Mouse (Mus musculus): ENCODE results near the gene Akain1. TPM values are rescaled to one million over a fixed set of nuclear protein-coding genes. Genes with fewer than 3 reads are reported as not detected.

Gene Akain1
- polyA plus RNA-seq, 1 experiment from 2014 or later, result not detected

DNA sequence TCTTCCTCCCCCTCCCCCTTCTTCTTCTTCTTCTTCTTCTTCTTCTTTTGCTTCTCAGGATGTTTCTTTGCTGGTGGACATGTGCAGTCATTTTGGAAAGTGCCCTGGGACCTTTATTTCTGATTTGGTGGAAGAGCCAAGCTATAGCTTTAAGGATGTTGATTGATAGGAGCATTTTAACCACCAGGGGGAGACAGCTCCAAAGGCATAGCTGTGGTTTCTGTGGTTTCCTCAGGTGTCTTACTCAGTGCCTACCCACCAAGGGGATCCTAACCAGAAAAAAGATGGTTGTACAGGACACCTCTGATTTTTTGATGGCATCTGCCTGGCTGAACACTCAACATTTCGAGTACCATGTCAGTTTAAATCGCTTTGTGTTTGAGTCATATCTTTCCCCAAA, 56.4 kb downstream of the Akain1 start:
- no peaks in the 10 kb centered on the region for H3K4me1 ChIP-seq (ENCODE audit: control insufficient read depth, insufficient read depth, low read length)
- H3K36me3 ChIP-seq (ENCODE audit: control insufficient read depth, insufficient read depth, low read length), result no peaks in the 10 kb centered on the region
- no peaks in the 10 kb centered on the region for H3K27me3 ChIP-seq (ENCODE audit: control insufficient read depth, insufficient read depth, low read length)
- 50% methylated on average over 2 of the region's 2 CpGs for WGBS (ENCODE audit: insufficient replicate concordance)
- H3K4me3 ChIP-seq (ENCODE audit: low read depth, low read length), result no peak overlapping the region
- no peak overlapping the region for H3K9ac ChIP-seq (ENCODE audit: low read depth, low read length)
- no peak overlapping the region for H3K27ac ChIP-seq (ENCODE audit: low read depth, low read length)
- no peak for ATAC-seq (replicated peaks; ENCODE audit: insufficient number of reproducible peaks, low FRiP score, low TSS enrichment)
- no peak overlapping the region for H3K4me2 ChIP-seq
- no peaks in the 10 kb centered on the region for H3K9me3 ChIP-seq (replicated peaks; ENCODE audit: control insufficient read depth, low read length)

DNA sequence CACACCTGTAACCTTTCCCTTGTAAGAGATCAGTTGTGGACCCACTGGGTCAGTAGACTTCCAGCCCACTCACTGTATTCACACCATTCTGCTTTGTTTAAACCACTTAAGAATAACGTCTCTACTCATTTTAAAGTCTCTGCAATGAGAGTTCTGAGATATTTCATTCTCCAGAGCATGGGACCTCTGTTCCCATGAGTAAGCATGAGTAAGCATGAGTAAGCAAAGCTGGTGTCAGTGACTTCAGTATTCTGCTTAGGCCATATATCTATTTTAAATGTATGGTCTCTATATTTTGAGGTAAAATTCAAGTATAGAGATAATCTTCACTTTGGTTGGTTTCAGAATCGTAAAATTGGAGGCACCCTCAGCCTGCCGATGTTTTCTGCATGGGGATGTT, 57.0 kb downstream of the Akain1 start:
- no peak overlapping the region for H3K9ac ChIP-seq (ENCODE audit: low read depth, low read length)
- H3K36me3 ChIP-seq (ENCODE audit: control insufficient read depth, insufficient read depth, low read length), result no peaks in the 10 kb centered on the region
- no peak for ATAC-seq (replicated peaks; ENCODE audit: insufficient number of reproducible peaks, low FRiP score, low TSS enrichment)
- no peak overlapping the region for H3K27ac ChIP-seq (ENCODE audit: low read depth, low read length)
- H3K4me2 ChIP-seq, result no peak overlapping the region
- H3K27me3 ChIP-seq (ENCODE audit: control insufficient read depth, insufficient read depth, low read length), result no peaks in the 10 kb centered on the region
- 80% methylated on average over 3 of the region's 3 CpGs for WGBS (ENCODE audit: insufficient replicate concordance)
- H3K4me1 ChIP-seq (ENCODE audit: control insufficient read depth, insufficient read depth, low read length), result no peaks in the 10 kb centered on the region
- H3K9me3 ChIP-seq (replicated peaks; ENCODE audit: control insufficient read depth, low read length), result no peaks in the 10 kb centered on the region
- no peak overlapping the region for H3K4me3 ChIP-seq (ENCODE audit: low read depth, low read length)

DNA sequence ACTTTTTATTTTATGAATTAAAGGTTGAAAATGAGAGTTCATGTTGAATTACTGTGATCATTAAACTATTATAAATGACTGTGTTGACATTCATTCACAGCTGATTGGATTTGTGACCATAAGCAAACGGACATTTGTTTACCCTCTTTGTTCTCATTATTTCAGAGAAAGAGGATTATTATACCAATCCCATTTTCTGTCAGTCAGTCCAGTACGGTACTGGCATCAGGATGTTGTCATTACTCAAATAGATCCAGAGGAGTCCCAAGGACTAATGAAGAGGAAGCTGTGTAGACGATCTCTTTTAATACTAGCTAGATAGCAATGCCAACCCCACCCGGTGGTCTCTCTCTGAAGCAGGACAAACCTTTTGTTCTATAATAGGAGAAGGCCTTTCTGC, 58.2 kb downstream of the Akain1 start:
- H3K4me1 ChIP-seq (ENCODE audit: control insufficient read depth, insufficient read depth, low read length), result no peaks in the 10 kb centered on the region
- H3K9me3 ChIP-seq (replicated peaks; ENCODE audit: control insufficient read depth, low read length), result no peaks in the 10 kb centered on the region
- H3K4me3 ChIP-seq (ENCODE audit: low read depth, low read length), result no peak overlapping the region
- WGBS (ENCODE audit: insufficient replicate concordance), result 66% methylated on average over 4 of the region's 4 CpGs
- H3K9ac ChIP-seq (ENCODE audit: low read depth, low read length), result no peak overlapping the region
- H3K27ac ChIP-seq (ENCODE audit: low read depth, low read length), result no peak overlapping the region
- no peaks in the 10 kb centered on the region for H3K36me3 ChIP-seq (ENCODE audit: control insufficient read depth, insufficient read depth, low read length)
- H3K27me3 ChIP-seq (ENCODE audit: control insufficient read depth, insufficient read depth, low read length), result no peaks in the 10 kb centered on the region
- ATAC-seq (replicated peaks; ENCODE audit: insufficient number of reproducible peaks, low FRiP score, low TSS enrichment), result no peak
- no peak overlapping the region for H3K4me2 ChIP-seq

DNA sequence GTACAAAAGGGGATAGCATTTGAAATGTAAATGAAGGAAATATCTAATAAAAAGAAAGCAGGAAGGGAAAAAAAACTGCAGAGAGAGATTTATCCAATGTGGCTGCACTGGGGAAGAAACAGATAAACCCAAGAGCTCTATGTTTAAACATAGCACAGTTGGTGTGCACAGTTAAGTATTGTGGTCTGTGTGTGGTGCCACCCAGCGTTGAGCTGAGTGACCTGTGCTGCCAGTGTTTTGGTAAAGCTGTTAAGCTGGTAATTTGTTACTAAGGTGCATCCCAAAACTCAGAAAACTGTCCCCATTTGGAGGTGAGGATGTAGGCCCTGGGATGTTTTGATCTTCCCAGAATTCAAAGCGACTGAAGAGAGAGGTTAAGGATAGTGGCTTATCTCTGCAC, 59.8 kb downstream of the Akain1 start:
- no peak for ATAC-seq (replicated peaks; ENCODE audit: insufficient number of reproducible peaks, low FRiP score, low TSS enrichment)
- H3K4me1 ChIP-seq (ENCODE audit: control insufficient read depth, insufficient read depth, low read length), result no peaks in the 10 kb centered on the region
- H3K9ac ChIP-seq (ENCODE audit: low read depth, low read length), result no peak overlapping the region
- no peaks in the 10 kb centered on the region for H3K36me3 ChIP-seq (ENCODE audit: control insufficient read depth, insufficient read depth, low read length)
- no peak overlapping the region for H3K4me3 ChIP-seq (ENCODE audit: low read depth, low read length)
- H3K27ac ChIP-seq (ENCODE audit: low read depth, low read length), result no peak overlapping the region
- H3K27me3 ChIP-seq (ENCODE audit: control insufficient read depth, insufficient read depth, low read length), result no peaks in the 10 kb centered on the region
- no peak overlapping the region for H3K4me2 ChIP-seq
- 32% methylated on average over 2 of the region's 2 CpGs for WGBS (ENCODE audit: insufficient replicate concordance)
- no peaks in the 10 kb centered on the region for H3K9me3 ChIP-seq (replicated peaks; ENCODE audit: control insufficient read depth, low read length)

DNA sequence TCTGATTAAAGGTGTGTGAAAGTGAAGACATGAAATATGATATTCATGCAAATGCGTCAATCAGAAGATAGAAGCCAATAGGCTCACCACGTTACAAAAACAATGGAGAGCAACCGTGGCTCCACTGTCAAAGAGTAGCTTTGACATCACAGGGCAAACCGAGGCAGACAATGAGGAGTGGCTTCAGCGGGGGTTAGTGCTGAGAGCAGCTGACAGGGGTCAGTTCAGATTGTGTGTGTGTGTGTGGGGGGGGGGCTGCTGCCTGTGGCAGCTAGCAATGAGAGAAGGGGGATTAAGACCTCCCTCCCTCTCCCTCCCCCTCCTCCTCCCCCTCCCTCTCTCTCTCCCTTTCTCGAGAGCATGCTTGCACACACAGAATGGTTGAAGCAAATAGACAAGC, 60.3 kb downstream of the Akain1 start:
- Histone ChIP-seq H3K4me2 (no peak overlapping the region), H3K4me1 (ENCODE audit: control insufficient read depth, insufficient read depth, low read length) (no peaks in the 10 kb centered on the region), H3K27me3 (ENCODE audit: control insufficient read depth, insufficient read depth, low read length) (no peaks in the 10 kb centered on the region), H3K9me3 (replicated peaks; ENCODE audit: control insufficient read depth, low read length) (no peaks in the 10 kb centered on the region), H3K9ac (ENCODE audit: low read depth, low read length) (no peak overlapping the region), H3K4me3 (ENCODE audit: low read depth, low read length) (no peak overlapping the region), H3K27ac (ENCODE audit: low read depth, low read length) (no peak overlapping the region), H3K36me3 (ENCODE audit: control insufficient read depth, insufficient read depth, low read length) (no peaks in the 10 kb centered on the region)
- 34% methylated on average over 6 of the region's 6 CpGs for WGBS (ENCODE audit: insufficient replicate concordance)
- no peak for ATAC-seq (replicated peaks; ENCODE audit: insufficient number of reproducible peaks, low FRiP score, low TSS enrichment)

DNA sequence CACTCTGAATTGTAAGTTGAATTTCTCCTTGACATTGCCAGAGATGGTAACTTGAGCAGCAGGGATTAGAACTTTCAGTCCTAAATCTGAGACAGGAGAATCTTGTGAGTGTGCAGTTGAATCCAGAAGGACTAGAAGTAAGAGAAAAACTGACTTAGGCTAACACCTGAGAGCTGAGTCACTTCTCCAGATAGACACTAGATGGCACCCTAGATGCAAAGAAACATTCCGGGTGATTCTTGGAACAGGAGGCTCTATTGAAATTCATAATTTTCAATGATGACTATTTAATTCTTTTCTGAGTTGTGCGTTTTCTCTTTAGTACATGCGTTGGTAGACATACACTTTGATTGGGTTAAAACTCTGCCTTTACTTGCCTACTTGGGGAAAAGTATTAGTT, 66.9 kb downstream of the Akain1 start:
- 35% methylated on average over 3 of the region's 3 CpGs for WGBS (ENCODE audit: insufficient replicate concordance)
- no peaks in the 10 kb centered on the region for H3K4me1 ChIP-seq (ENCODE audit: control insufficient read depth, insufficient read depth, low read length)
- no peak overlapping the region for H3K4me2 ChIP-seq
- H3K27me3 ChIP-seq (ENCODE audit: control insufficient read depth, insufficient read depth, low read length), result no peaks in the 10 kb centered on the region
- H3K36me3 ChIP-seq (ENCODE audit: control insufficient read depth, insufficient read depth, low read length), result no peaks in the 10 kb centered on the region
- H3K27ac ChIP-seq (ENCODE audit: low read depth, low read length), result no peak overlapping the region
- ATAC-seq (replicated peaks; ENCODE audit: insufficient number of reproducible peaks, low FRiP score, low TSS enrichment), result no peak
- H3K9me3 ChIP-seq (replicated peaks; ENCODE audit: control insufficient read depth, low read length), result no peaks in the 10 kb centered on the region
- H3K4me3 ChIP-seq (ENCODE audit: low read depth, low read length), result no peak overlapping the region
- no peak overlapping the region for H3K9ac ChIP-seq (ENCODE audit: low read depth, low read length)

DNA sequence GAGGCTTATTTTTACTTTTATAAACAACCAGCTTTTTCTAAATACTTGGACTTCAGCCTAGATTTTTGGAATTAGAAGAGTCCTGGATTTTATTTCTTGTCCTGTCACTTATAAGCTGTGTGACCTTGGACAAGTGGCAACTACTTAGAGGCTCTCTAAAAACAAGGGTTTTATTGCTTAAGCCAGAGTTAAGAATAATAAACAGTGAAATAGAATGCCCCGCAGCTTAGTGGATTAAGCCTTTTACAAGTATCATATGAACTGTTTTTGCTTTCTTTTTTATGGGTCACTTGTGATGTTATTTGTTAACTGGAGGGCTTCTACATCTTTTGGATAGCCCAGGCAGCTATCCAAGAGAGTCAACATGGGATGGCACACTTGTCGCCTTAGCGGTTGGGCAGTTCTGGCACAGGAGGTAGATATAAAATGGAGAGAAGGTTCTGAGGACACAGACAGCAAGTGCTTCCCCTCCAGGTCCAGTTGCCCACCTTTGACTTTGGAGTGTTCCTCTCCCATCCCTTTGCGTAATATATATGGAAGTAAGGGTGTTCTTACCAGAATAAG, 77.3 kb downstream of the Akain1 start:
- ATAC-seq (replicated peaks; ENCODE audit: insufficient number of reproducible peaks, low FRiP score, low TSS enrichment), result no peak
- H3K9ac ChIP-seq (ENCODE audit: low read depth, low read length), result no peak overlapping the region
- H3K9me3 ChIP-seq (replicated peaks; ENCODE audit: control insufficient read depth, low read length), result no peaks in the 10 kb centered on the region
- no peak overlapping the region for H3K4me2 ChIP-seq
- no peaks in the 10 kb centered on the region for H3K36me3 ChIP-seq (ENCODE audit: control insufficient read depth, insufficient read depth, low read length)
- H3K27me3 ChIP-seq (ENCODE audit: control insufficient read depth, insufficient read depth, low read length), result no peaks in the 10 kb centered on the region
- WGBS (ENCODE audit: insufficient replicate concordance), result 88% methylated on average over 4 of the region's 4 CpGs
- H3K27ac ChIP-seq (ENCODE audit: low read depth, low read length), result no peak overlapping the region
- H3K4me1 ChIP-seq (ENCODE audit: control insufficient read depth, insufficient read depth, low read length), result no peaks in the 10 kb centered on the region
- H3K4me3 ChIP-seq (ENCODE audit: low read depth, low read length), result no peak overlapping the region

DNA sequence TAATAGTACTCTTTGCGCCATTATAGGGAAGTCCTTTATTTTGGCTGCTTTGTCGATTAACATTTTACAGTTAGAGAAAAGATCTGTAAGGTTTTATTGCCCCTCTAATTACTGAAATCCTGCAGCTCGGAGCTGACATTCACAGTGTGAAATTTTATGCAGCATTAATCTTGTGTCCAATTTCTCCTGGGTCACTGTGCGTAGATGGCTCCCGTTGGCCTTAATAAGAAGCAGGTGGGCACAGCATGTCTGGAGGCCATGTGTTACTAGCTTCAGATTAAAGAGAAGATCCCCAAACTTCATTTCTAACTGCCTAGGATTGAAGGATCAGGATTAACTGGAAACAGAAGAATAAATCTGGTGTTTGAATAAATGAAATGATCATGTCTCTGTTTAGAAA, 92.3 kb downstream of the Akain1 start:
- Histone ChIP-seq H3K27ac (ENCODE audit: low read depth, low read length) (no peak overlapping the region), H3K4me3 (ENCODE audit: low read depth, low read length) (no peak overlapping the region), H3K4me1 (ENCODE audit: control insufficient read depth, insufficient read depth, low read length) (no peaks in the 10 kb centered on the region), H3K9ac (ENCODE audit: low read depth, low read length) (no peak overlapping the region), H3K4me2 (no peak overlapping the region), H3K27me3 (ENCODE audit: control insufficient read depth, insufficient read depth, low read length) (no peaks in the 10 kb centered on the region), H3K9me3 (replicated peaks; ENCODE audit: control insufficient read depth, low read length) (no peaks in the 10 kb centered on the region), H3K36me3 (ENCODE audit: control insufficient read depth, insufficient read depth, low read length) (no peaks in the 10 kb centered on the region)
- 84% methylated on average over 5 of the region's 5 CpGs for WGBS (ENCODE audit: insufficient replicate concordance)
- no peak for ATAC-seq (replicated peaks; ENCODE audit: insufficient number of reproducible peaks, low FRiP score, low TSS enrichment)
